Mouse (Mus musculus): ENCODE data around the gene Ift172.

- TF ChIP-seq MAX (IDR thresholded peaks at IDR 0.05) (no peak), CTCF (IDR thresholded peaks at IDR 0.05; ENCODE audit: control insufficient read depth, insufficient read depth, insufficient read length) (no peak), MYOG (IDR thresholded peaks at IDR 0.05; ENCODE audit: control insufficient read depth, extremely low read depth, insufficient read length) (no peak)
Observed at GRCm38 (mm10) chr5:31291361-31291688, 409 bp upstream of the Ift172 start.
